In genomic region chr8:74906333-74906732, GRCm38 (mm10) we compare ENCODE assay signal across 22 mouse cellular contexts. TPM values are rescaled to one million over a fixed set of nuclear protein-coding genes. Genes with fewer than 3 reads are reported as not detected.
DNase-seq lines count a peak whose midpoint lies in the region; ATAC-seq and TF ChIP-seq lines count a peak whose summit lies in the region.
"Had no signal": no experiment of that assay in that cellular context is flagged by ENCODE, and none has a peak within 500 bp of the region (broad histone marks: within the 10 kb centered on the region; RNA-seq: fewer than 3 reads in every experiment).

No protein-coding gene starts in this region.

- intact Hi-C loops in left cerebral cortex, postnatal 4 days (cut with DNase I): no loop called here
- intact Hi-C loops in left cerebral cortex, adult 2 months (cut with DNase I): no loop called here

- TF ChIP-seq CTCF in left cerebral cortex, adult 2 months (IDR thresholded peaks at IDR 0.05): no peak

- peak; percentile 33 to 48 for DNase-seq in cerebellum, postnatal 10 days
- no peak for DNase-seq in cerebellum, postnatal 36 days
- peak; percentile 15 for DNase-seq in left cerebral cortex, postnatal 4 days
- no peak for DNase-seq in left cerebral cortex, adult 2 months (ENCODE audit: extremely low spot score in 1 of 2, low spot score in 2 of 2)
- peak; percentile 12 for DNase-seq in forelimb bud, embryonic 11.5 days (ENCODE audit: low read depth, low spot score)
- DNase-seq in heart, adult 11 months: no peak
- no peak for DNase-seq in liver
- DNase-seq: adrenal gland, adult 8-10 months; cerebellum, adult 9-10 months; heart, adult 18-20 months; kidney, adult 9 months; kidney, postnatal 36 days; layer of hippocampus, postnatal 36 days; thymus, postnatal 14 days had no signal

- no peak overlapping the region for H3K27ac ChIP-seq in left cerebral cortex, adult 2 months
- H3K27ac ChIP-seq: heart, embryonic 13.5 days; limb, embryonic 15.5 days had no signal

- ATAC-seq in inflammation-experienced regulatory T-cells, adult 6 months: no peak
- ATAC-seq: lung, postnatal 0 days had no signal

- no peak overlapping the region for H3K4me3 ChIP-seq in left cerebral cortex, adult 2 months
- H3K4me3 ChIP-seq: heart, embryonic 13.5 days; limb, embryonic 15.5 days had no signal

RNA-seq across cellular contexts. Expression of gene Isx, which starts 33.4 kb away (rescaled TPM):
- total RNA-seq in left cerebral cortex, postnatal 4 days (2021): not detected
- total RNA-seq in left cerebral cortex, adult 2 months (2021): not detected
- polyA plus RNA-seq in inflammation-experienced regulatory T-cells, adult 6 months (2017; shearing (Covaris generic)): under 1 TPM in 1 of 3 experiments, not detected in 2; 0.24 TPM
- total RNA-seq: adrenal gland, adult 8-10 months; gastrocnemius, adult 8-10 months; heart, adult 18-20 months; layer of hippocampus, postnatal 36 days; monocyte, adult 5-6 weeks had no signal
- polyA plus RNA-seq: heart, embryonic 13.5 days; lung, postnatal 0 days; neural tube, embryonic 11.5 days; testis, adult 2 months had no signal

Comparison
In these comparisons a context has a peak if more than half of its experiments do, and no peak if none do; other contexts are left out.
1. DNase-seq: peak in cerebellum, postnatal 10 days (2 of 2), left cerebral cortex, postnatal 4 days (single experiment) and forelimb bud, embryonic 11.5 days (single experiment); none in cerebellum, postnatal 36 days (0 of 2), left cerebral cortex, adult 2 months (0 of 2), heart, adult 11 months (single experiment) and liver (single experiment).